Mouse (Mus musculus) heart, embryonic 16.5 days (tissue): ENCODE results near the gene Snta1. TPM values are rescaled to one million over a fixed set of nuclear protein-coding genes. Genes with fewer than 3 reads are reported as not detected.

Experiments used
- ATAC-seq: fragments of 200-750 bp; cut with Nextera tagmentation; replicated peaks from 2 replicates; pipeline ENCODE4 v1.8.0; 2017; ENCODE audit warnings: moderate number of reproducible peaks; ENCODE audit not compliant: insufficient read depth, low FRiP score; ENCODE audit errors: extremely low read depth
- H3K27ac ChIP-seq: fragments of 300-500 bp; sonication (generic); 2 replicates; pipeline ENCODE4 v1.5.1; 2014; ENCODE audit warnings: mild to moderate bottlenecking, low read length, control low read depth, moderate library complexity
- H3K27me3 ChIP-seq: fragments of 300-500 bp; sonication (generic); 2 replicates; pipeline ENCODE4 v1.6.1; 2014; ENCODE audit warnings: low read length, mixed read lengths; ENCODE audit not compliant: control insufficient read depth, insufficient read depth
- H3K36me3 ChIP-seq: fragments of 300-500 bp; sonication (generic); 2 replicates; pipeline ENCODE4 v1.6.1; 2014; ENCODE audit not compliant: control insufficient read depth, insufficient read depth
- H3K4me1 ChIP-seq: fragments of 300-500 bp; sonication (generic); 2 replicates; pipeline ENCODE4 v1.6.1; 2014; ENCODE audit warnings: low read length, mixed read lengths; ENCODE audit not compliant: control insufficient read depth, insufficient read depth
- H3K4me2 ChIP-seq: fragments of 300-500 bp; sonication (generic); 2 replicates; pipeline ENCODE4 v1.6.1; 2014; ENCODE audit warnings: low read depth, mild to moderate bottlenecking, control low read depth, low read length
- H3K4me3 ChIP-seq: fragments of 300-500 bp; sonication (generic); 2 replicates; pipeline ENCODE4 v1.5.1; 2014; ENCODE audit warnings: mild to moderate bottlenecking, control low read depth, low read length
- H3K9ac ChIP-seq: fragments of 300-500 bp; sonication (generic); 2 replicates; pipeline ENCODE4 v1.6.1; 2014; ENCODE audit warnings: low read length, control low read depth
- H3K9me3 ChIP-seq: fragments of 300-500 bp; sonication (generic); replicated peaks from 2 replicates; pipeline ENCODE4 v1.6.1; 2016; ENCODE audit warnings: low read length; ENCODE audit not compliant: control insufficient read depth
- WGBS: fragments of 180-500 bp; shearing (Covaris S2); extraction: QIAGEN DNeasy Blood & Tissue Kit; methylation state at CpG from one replicate; pipeline ENCODE4 v1.1.7; 2014; 5-methylcytosine and 5-hydroxymethylcytosine counted together
- polyA plus RNA-seq: library from polyadenylated mRNA; unstranded; fragments of >200 nt; fragmentation: Nextera tagmentation; extraction: Ambion mirVana; gene quantifications from 2 replicates; pipeline ENCODE4 v1.2.1, GENCODE M21; 2015

Snta1 gene
- polyA plus RNA-seq, 1 experiment from 2014 or later: 57.8 TPM

GRCm38 (mm10) chr2:154437191-154437527 lies 29.3 kb upstream of the Snta1 start:
- WGBS: 10% methylated on average over 7 of the region's 7 CpGs
- Histone ChIP-seq H3K4me1 (peaks cover 27% of the 10 kb centered on the region), H3K27ac (peak overlapping the region; percentile 98), H3K4me2 (peak overlapping the region; percentile 76), H3K36me3 (no peaks in the 10 kb centered on the region), H3K27me3 (no peaks in the 10 kb centered on the region), H3K9ac (peak overlapping the region; percentile 99), H3K4me3 (peak overlapping the region; percentile 97), H3K9me3 (no peaks in the 10 kb centered on the region)
- ATAC-seq: no peak

GRCm38 (mm10) chr2:154436458-154437190 lies 28.7 kb upstream of the Snta1 start, which contains the start of gene Cbfa2t2:
Cbfa2t2 (plus strand) TSS chr2:154436481.
- H3K4me2 ChIP-seq: peak within 1 kb of the TSS; percentile 76
- no peaks in the 10 kb centered on the region for H3K27me3 ChIP-seq
- no peaks in the 10 kb centered on the region for H3K9me3 ChIP-seq
- peak within 1 kb of the TSS; percentile 97 for H3K4me3 ChIP-seq
- peaks cover 27% of the 10 kb centered on the region for H3K4me1 ChIP-seq
- H3K36me3 ChIP-seq: no peaks in the 10 kb centered on the region
- peak; percentile 71 for ATAC-seq
- peak within 1 kb of the TSS; percentile 99 for H3K9ac ChIP-seq
- H3K27ac ChIP-seq: peak within 1 kb of the TSS; percentile 98
- WGBS: under 1% methylated on average over 54 of the region's 70 CpGs

- Histone ChIP-seq H3K27me3 (no peaks in the 10 kb centered on the region), H3K27ac (peak overlapping the region; percentile 98), H3K4me1 (peaks cover 27% of the 10 kb centered on the region), H3K9ac (peak overlapping the region; percentile 99), H3K4me3 (peak overlapping the region; percentile 97), H3K4me2 (peak overlapping the region; percentile 47), H3K9me3 (no peaks in the 10 kb centered on the region), H3K36me3 (no peaks in the 10 kb centered on the region)
- WGBS: under 1% methylated on average over 43 of the region's 44 CpGs
- peak; percentile 99 for ATAC-seq
Measured at GRCm38 (mm10) chr2:154436076-154436457, 28.2 kb upstream of the Snta1 start.

GRCm38 (mm10) chr2:154434690-154435089 lies 26.8 kb upstream of the Snta1 start:
- Histone ChIP-seq H3K27me3 (no peaks in the 10 kb centered on the region), H3K27ac (no peak overlapping the region), H3K36me3 (no peaks in the 10 kb centered on the region), H3K9ac (no peak overlapping the region), H3K4me1 (peaks cover 19% of the 10 kb centered on the region), H3K4me2 (no peak overlapping the region), H3K9me3 (no peaks in the 10 kb centered on the region), H3K4me3 (no peak overlapping the region)
- 92% methylated on average over 7 of the region's 7 CpGs for WGBS
- no peak for ATAC-seq

- no peak overlapping the region for H3K27ac ChIP-seq
- no peak overlapping the region for H3K9ac ChIP-seq
- peaks cover 7% of the 10 kb centered on the region for H3K4me1 ChIP-seq
- WGBS: 70% methylated on average over 3 of the region's 3 CpGs
- no peak overlapping the region for H3K4me2 ChIP-seq
- no peak overlapping the region for H3K4me3 ChIP-seq
- H3K27me3 ChIP-seq: no peaks in the 10 kb centered on the region
- ATAC-seq: no peak
- no peaks in the 10 kb centered on the region for H3K9me3 ChIP-seq
- no peaks in the 10 kb centered on the region for H3K36me3 ChIP-seq
Measured at GRCm38 (mm10) chr2:154433391-154433790, 25.5 kb upstream of the Snta1 start.

- Histone ChIP-seq H3K27ac (no peak overlapping the region), H3K36me3 (no peaks in the 10 kb centered on the region), H3K4me2 (no peak overlapping the region), H3K9me3 (no peaks in the 10 kb centered on the region), H3K4me1 (peaks cover 10% of the 10 kb centered on the region), H3K4me3 (no peak overlapping the region), H3K9ac (no peak overlapping the region), H3K27me3 (no peaks in the 10 kb centered on the region)
- ATAC-seq: no peak
- 60% methylated on average over 2 of the region's 2 CpGs for WGBS
Measured at GRCm38 (mm10) chr2:154432696-154433095, 24.8 kb upstream of the Snta1 start.

GRCm38 (mm10) chr2:154430566-154430965 lies 22.7 kb upstream of the Snta1 start:
- no peak overlapping the region for H3K27ac ChIP-seq
- ATAC-seq: no peak
- no peaks in the 10 kb centered on the region for H3K36me3 ChIP-seq
- H3K4me2 ChIP-seq: no peak overlapping the region
- no peak overlapping the region for H3K9ac ChIP-seq
- peaks cover 11% of the 10 kb centered on the region for H3K4me1 ChIP-seq
- H3K27me3 ChIP-seq: no peaks in the 10 kb centered on the region
- 88% methylated on average over 2 of the region's 2 CpGs for WGBS
- peaks cover 3% of the 10 kb centered on the region; the same call in 1 of the 2 replicates for H3K9me3 ChIP-seq
- H3K4me3 ChIP-seq: no peak overlapping the region

- H3K9ac ChIP-seq: peak overlapping the region; percentile 33; the same call in 1 of the 2 replicates
- 0 out of 2 replicates have a peak, but pooled peaks have one; percentile 20 for ATAC-seq
- peaks cover 6% of the 10 kb centered on the region; the same call in 1 of the 2 replicates for H3K9me3 ChIP-seq
- H3K27ac ChIP-seq: no peak overlapping the region
- WGBS: 26% methylated on average over 17 of the region's 17 CpGs
- no peak overlapping the region for H3K4me3 ChIP-seq
- H3K27me3 ChIP-seq: no peaks in the 10 kb centered on the region
- H3K4me1 ChIP-seq: peaks cover 11% of the 10 kb centered on the region
- peak overlapping the region; percentile 25 for H3K4me2 ChIP-seq
- H3K36me3 ChIP-seq: no peaks in the 10 kb centered on the region
Measured at GRCm38 (mm10) chr2:154427853-154428360, 20.0 kb upstream of the Snta1 start.
